Mouse (Mus musculus) ovary, postnatal 14 days (tissue): Measurements from ENCODE around the gene Agl.
"Not testable (repeated sequence)": the region's sequence is repeated elsewhere in the genome, so short reads cannot be mapped to it uniquely, and the experiment has no call there.

Experiments
- DNase-seq: peaks from one replicate; pipeline ENCODE4 v3.0.0; 2022; ENCODE audit warnings: low spot score

Agl gene

GRCm38 (mm10) chr3:116747648-116748047 is 60.3 kb downstream of the Agl start:
- DNase-seq, result not testable (repeated sequence)

GRCm38 (mm10) chr3:116740963-116741362 is 67.0 kb downstream of the Agl start:
- no peak for DNase-seq

GRCm38 (mm10) chr3:116740106-116740505 is 67.9 kb downstream of the Agl start:
- no peak for DNase-seq

- no peak for DNase-seq
Observed at GRCm38 (mm10) chr3:116737326-116737731, 70.6 kb downstream of the Agl start.

DNA sequence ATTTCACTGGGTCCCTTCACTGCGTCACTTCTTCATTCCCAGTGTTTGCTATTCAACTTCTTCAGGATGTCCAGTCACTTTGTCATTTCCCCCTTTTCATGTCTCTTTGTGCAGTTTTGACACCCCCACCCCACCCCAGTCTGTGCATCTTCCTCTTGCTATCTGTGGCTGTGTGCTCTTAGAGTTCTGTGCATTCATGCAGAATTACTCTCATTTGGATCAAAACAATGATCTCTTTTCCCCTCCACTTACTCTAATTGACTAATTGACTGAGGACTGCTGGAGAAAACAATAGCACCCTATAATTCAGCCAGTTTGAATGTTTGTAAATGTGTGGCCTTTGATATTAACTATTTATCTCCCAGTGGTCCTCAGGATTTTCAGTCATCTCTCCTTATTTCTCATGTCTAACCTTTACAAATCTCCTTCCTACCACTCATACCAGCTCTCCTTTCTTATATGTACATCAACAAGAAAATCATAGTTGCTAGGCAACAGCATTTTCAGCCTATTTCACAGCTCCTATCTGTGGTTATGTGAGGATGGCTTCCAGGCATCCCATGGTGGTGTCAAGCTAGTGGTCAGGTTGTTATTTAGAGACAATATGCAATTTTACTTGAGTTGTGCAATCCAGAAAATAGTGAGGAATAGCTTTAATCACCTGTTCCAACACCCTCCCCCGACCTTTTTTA is 78.3 kb downstream of the Agl start:
- DNase-seq, result no peak

- no peak for DNase-seq
Observed at GRCm38 (mm10) chr3:116726807-116727206, 81.2 kb downstream of the Agl start.

- no peak for DNase-seq
Observed at GRCm38 (mm10) chr3:116723496-116724481, 84.2 kb downstream of the Agl start.

GRCm38 (mm10) chr3:116722980-116723379 is 85.0 kb downstream of the Agl start:
- no peak for DNase-seq

- no peak for DNase-seq
Observed at GRCm38 (mm10) chr3:116718951-116719350, 89.0 kb downstream of the Agl start.

DNA sequence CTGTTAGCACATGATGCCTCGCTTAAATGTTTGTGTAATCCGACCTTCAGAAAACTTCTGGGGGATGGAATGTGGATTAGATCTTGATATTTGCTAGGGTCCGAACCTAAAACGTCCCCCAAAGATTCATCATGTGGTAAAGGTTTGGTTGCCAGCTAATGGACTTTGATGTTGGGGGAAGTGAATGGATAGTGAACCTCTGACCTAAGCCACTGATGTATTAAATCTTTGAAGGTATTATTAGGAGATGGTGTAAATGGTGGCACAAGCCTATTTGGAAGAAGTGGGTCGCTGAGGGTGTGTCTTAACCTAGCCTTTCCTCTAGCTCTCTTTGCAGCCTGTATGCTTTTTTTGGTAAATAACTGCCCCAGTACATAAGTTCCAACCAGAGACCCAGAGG is 94.9 kb downstream of the Agl start:
- DNase-seq, result no peak

- no peak for DNase-seq
Observed at GRCm38 (mm10) chr3:116712436-116712881, 95.5 kb downstream of the Agl start, which contains the start of gene Slc35a3. Gene Slc35a3, minus strand, starts transcription at chr3:116712831.

- peak; percentile 83 for DNase-seq
Observed at GRCm38 (mm10) chr3:116711624-116712435, 96.1 kb downstream of the Agl start.

GRCm38 (mm10) chr3:116710941-116711340 is 97.0 kb downstream of the Agl start:
- no peak for DNase-seq

DNA sequence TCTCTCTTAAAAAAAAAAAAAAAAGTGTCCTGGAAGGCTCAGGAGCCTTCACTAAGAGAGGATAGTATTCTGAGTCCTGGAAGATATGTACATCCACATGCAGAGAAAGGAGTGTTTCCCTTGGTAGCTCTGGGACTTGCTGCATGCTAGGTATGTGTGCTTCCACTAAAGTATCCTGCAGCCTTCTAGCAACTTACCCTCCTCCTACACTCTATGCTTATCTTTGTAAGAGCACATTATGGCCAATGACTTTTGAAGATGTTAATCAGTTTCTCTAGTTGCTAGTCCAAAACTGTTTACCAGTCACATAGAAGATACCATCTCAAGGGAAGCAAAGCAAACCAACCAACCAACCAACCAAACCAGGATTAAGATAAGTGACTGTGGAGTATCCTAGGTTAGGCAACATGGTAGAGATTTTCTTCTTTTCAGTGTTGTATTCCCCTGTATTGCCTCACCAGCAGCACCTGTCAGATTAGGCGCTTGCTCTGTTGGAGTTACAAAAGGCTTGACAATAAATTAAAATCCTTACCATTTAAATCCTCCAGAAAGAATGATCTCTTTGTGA is 102.2 kb downstream of the Agl start:
- DNase-seq, result no peak

- no peak for DNase-seq
Observed at GRCm38 (mm10) chr3:116703835-116704234, 104.1 kb downstream of the Agl start.

DNA sequence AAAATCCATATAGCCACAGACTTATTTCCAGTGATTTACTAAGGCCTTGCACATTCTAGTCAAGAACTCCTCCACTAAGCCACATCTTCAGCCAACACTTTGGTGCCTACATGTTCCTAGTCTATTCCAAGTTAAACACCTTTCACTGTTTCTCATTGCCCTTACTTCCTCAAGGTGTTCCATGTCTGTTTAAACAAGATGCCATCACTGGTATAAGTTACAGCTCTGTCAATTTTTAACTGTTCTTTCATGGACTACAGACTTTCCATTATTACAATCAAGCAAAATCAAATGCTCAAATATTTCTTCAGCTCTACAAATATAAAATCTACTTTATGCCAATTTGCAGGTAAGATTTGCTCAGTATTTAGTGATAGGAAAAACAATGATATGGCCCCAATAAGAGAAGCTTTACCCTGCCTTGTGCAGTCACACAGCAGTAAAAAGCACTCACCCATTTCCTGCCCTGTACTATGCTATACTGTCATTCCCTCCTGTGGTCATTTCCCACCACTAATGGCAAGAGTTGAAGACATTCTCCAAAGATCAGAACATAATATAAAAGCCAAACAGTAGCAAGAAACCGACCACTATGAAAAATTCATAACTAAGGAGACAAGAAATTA is 105.2 kb downstream of the Agl start:
- no peak for DNase-seq

- no peak for DNase-seq
Observed at GRCm38 (mm10) chr3:116701601-116702000, 106.4 kb downstream of the Agl start.

GRCm38 (mm10) chr3:116698786-116699185 is 109.2 kb downstream of the Agl start:
- DNase-seq, result no peak

GRCm38 (mm10) chr3:116695666-116695985 is 112.3 kb downstream of the Agl start:
- no peak for DNase-seq

DNA sequence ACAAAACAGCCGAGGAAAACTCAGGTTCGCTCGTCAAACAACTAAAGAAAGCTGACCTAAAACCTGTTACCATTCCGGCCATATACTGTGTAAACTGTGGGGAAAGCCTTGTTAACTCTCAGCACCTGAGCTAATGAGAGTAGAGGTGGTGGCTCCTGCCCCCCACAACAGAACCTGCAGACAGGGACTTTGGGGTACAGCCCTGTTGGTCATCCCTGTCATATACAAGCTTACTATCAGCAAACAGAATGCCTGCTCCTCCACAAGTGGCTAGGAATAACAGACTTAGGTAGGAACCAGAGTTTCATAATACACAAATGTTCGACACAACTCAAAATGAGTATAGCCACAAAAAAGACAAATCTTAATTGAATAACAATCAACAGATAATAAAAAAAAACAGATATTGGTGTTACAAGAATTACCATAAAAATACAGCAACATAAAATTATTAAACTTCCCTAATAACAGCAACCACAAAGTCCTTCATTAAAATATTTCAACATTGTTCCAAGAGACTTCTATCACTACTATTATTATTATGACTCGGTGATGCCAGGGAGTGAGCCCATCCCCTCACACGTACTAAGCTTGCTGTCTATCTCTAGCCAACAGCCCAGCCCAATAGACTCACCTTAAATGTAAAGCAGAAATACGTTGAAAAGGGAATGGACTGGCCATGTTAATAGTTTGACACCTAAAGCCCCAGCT is 112.9 kb downstream of the Agl start:
- DNase-seq, result no peak

DNA sequence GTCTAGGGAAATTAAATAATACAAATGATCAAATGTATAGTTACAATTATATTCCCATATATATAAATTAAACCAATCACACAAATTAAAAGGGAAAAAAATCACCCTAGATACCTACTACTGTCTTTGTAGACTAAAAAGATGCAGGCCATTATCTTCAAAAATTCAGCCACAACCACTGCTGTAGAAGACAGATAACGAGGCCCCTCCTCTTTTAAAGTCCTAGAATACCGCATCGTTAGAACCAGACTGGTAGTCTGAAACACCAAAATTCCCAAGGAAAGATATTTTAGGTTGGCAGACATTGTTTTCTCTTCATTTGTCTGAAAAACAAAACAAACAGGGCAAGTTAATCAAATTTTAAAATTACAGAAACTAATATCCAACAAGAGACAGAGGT is 113.7 kb downstream of the Agl start:
- no peak for DNase-seq
